Mouse (Mus musculus) layer of hippocampus, adult 2 months (tissue): ENCODE measurements around the gene Baz1b. TPM values are rescaled to one million over a fixed set of nuclear protein-coding genes. Genes with fewer than 3 reads are reported as not detected.

Experiments
- DNase-seq, 2 experiments: peaks; one replicate each; pipeline ENCODE4 v3.0.0; 2022; ENCODE audit warnings: low spot score in 2 of 2
- H3K27ac ChIP-seq: fragments of 200-600 bp; 2 replicates; pipeline ENCODE4 v1.8.1; 2022
- H3K4me3 ChIP-seq: fragments of 200-600 bp; 2 replicates; pipeline ENCODE4 v1.8.1; 2022; ENCODE audit warnings: mild to moderate bottlenecking
- CTCF ChIP-seq: fragments of 200-600 bp; conservative IDR thresholded peaks from 2 replicates; pipeline ENCODE4 v1.8.1; 2022; ENCODE audit warnings: antibody characterized with exemption, mild to moderate bottlenecking, moderate library complexity
- total RNA-seq, 2 experiments: library from RNA; stranded (reverse); gene quantifications; 2 replicates each; pipeline ENCODE4 v1.2.3; 2021

Baz1b gene
- total RNA-seq, 2 experiments from 2014 or later = 79.9 to 87.5 TPM

GRCm38 (mm10) chr5:135183131-135183861, 3.8 kb upstream of the Baz1b start:
- DNase-seq = peak; percentile 42 to 57
- TF ChIP-seq CTCF = peak; percentile 31; the same call in 1 of the 2 replicates
- H3K27ac ChIP-seq = peak overlapping the region; percentile 94
- H3K4me3 ChIP-seq = no peak overlapping the region

- Histone ChIP-seq H3K27ac (no peak overlapping the region; the same call in 1 of the 2 replicates), H3K4me3 (no peak overlapping the region)
- TF ChIP-seq CTCF = no peak
- DNase-seq = no peak
Observed at GRCm38 (mm10) chr5:135185016-135185415, 2.0 kb upstream of the Baz1b start.

GRCm38 (mm10) chr5:135185596-135185995, 1.5 kb upstream of the Baz1b start:
- Histone ChIP-seq H3K27ac (peak overlapping the region; percentile 96; the same call in 1 of the 2 replicates), H3K4me3 (no peak overlapping the region)
- DNase-seq = no peak
- peak; percentile 69 for TF ChIP-seq CTCF

- peak overlapping the region; percentile 96 for H3K27ac ChIP-seq
- DNase-seq = no peak
- H3K4me3 ChIP-seq = peak overlapping the region; percentile 86
- TF ChIP-seq CTCF = no peak
Observed at GRCm38 (mm10) chr5:135186231-135186620, 838 bp upstream of the Baz1b start.

- DNase-seq = peak in 1 of 2 experiments; percentile 68
- Histone ChIP-seq H3K4me3 (peak overlapping the region; percentile 86), H3K27ac (peak overlapping the region; percentile 96)
- 0 out of 2 replicates have a peak, but pooled peaks have one; percentile 14 for TF ChIP-seq CTCF
Observed at GRCm38 (mm10) chr5:135187349-135188213, 517 bp downstream of the Baz1b start.

GRCm38 (mm10) chr5:135188214-135188554, 1.1 kb downstream of the Baz1b start:
- TF ChIP-seq CTCF = no peak
- Histone ChIP-seq H3K4me3 (peak overlapping the region; percentile 86), H3K27ac (peak overlapping the region; percentile 96)
- DNase-seq = no peak

- TF ChIP-seq CTCF = peak; percentile 54
- no peak for DNase-seq
- Histone ChIP-seq H3K27ac (0 out of 2 replicates have a peak overlapping the region, but pooled peaks have one; percentile 18), H3K4me3 (peak overlapping the region; percentile 86)
Observed at GRCm38 (mm10) chr5:135189281-135190022, 2.4 kb downstream of the Baz1b start.

GRCm38 (mm10) chr5:135191620-135192019, 4.6 kb downstream of the Baz1b start:
- no peak overlapping the region for H3K27ac ChIP-seq
- peak; percentile 60 to 77 for DNase-seq
- peak; percentile 93 for TF ChIP-seq CTCF
- H3K4me3 ChIP-seq = no peak overlapping the region

GRCm38 (mm10) chr5:135192431-135192830, 5.4 kb downstream of the Baz1b start:
- TF ChIP-seq CTCF = no peak
- H3K27ac ChIP-seq = no peak overlapping the region
- no peak for DNase-seq
- no peak overlapping the region for H3K4me3 ChIP-seq

- no peak for TF ChIP-seq CTCF
- no peak overlapping the region for H3K27ac ChIP-seq
- H3K4me3 ChIP-seq = no peak overlapping the region
- DNase-seq = no peak
Observed at GRCm38 (mm10) chr5:135196367-135196766, 9.3 kb downstream of the Baz1b start.

GRCm38 (mm10) chr5:135202763-135203162, 15.7 kb downstream of the Baz1b start:
- no peak for DNase-seq
- no peak for TF ChIP-seq CTCF
- no peak overlapping the region for H3K27ac ChIP-seq
- H3K4me3 ChIP-seq = no peak overlapping the region

- DNase-seq = no peak
- Histone ChIP-seq H3K4me3 (no peak overlapping the region), H3K27ac (no peak overlapping the region)
- peak; percentile 61 for TF ChIP-seq CTCF
Observed at GRCm38 (mm10) chr5:135208197-135208596, 21.1 kb downstream of the Baz1b start.

- no peak overlapping the region for H3K27ac ChIP-seq
- DNase-seq = no peak
- TF ChIP-seq CTCF = no peak
- no peak overlapping the region for H3K4me3 ChIP-seq
Observed at GRCm38 (mm10) chr5:135216871-135217270, 29.8 kb downstream of the Baz1b start.
